Mouse (Mus musculus) heart, postnatal 25 days (tissue): ENCODE measurements at regions not wholly inside any gene's neighbourhood (a gene's known extent, or its start where the extent isn't known, plus 50 kb on each side); places are given as distances from the start of the nearest gene placed in this dataset.

ENCODE experiments used
- DNase-seq: peaks from one replicate; pipeline ENCODE4 v3.0.0; 2022; ENCODE audit warnings: low spot score
- intact Hi-C: fragments of 180-260 bp; cut with DNase I; formaldehyde crosslinking; loops from one replicate; pipeline ENCODE4 v1.15.1; 2025

- intact Hi-C loops = loop anchor here (5.0 to 10.0 kb wide), 4 partner anchors 142 to 708 kb away; no protein-coding TSS in a partner anchor
- DNase-seq = no peak
Observed at GRCm38 (mm10) chr4:56220531-56220930, 519.3 kb upstream of the Gm26657 start.

DNA sequence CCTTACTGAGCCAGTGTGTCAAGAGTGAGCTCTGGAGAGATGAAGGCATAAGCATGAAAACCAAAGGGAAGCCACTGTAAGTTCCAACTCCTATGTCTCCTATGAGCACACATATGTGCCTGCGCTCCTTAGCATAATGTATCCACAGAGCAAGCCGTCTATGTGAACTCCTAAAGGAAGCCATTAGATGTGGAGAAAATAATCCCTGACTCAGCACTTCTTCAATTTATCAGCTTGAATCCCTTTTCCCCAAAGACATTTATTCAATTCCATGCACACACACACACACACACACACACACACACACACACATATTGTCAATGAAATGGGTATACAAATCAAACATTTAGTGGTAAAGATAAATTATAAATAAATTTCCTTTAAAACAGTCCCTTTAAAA is 530.4 kb upstream of the Gm26657 start:
- no peak for DNase-seq
- intact Hi-C loops = no loop called here

GRCm38 (mm10) chr4:56207726-56208125 is 532.1 kb upstream of the Gm26657 start:
- intact Hi-C loops = no loop called here
- DNase-seq = no peak

DNA sequence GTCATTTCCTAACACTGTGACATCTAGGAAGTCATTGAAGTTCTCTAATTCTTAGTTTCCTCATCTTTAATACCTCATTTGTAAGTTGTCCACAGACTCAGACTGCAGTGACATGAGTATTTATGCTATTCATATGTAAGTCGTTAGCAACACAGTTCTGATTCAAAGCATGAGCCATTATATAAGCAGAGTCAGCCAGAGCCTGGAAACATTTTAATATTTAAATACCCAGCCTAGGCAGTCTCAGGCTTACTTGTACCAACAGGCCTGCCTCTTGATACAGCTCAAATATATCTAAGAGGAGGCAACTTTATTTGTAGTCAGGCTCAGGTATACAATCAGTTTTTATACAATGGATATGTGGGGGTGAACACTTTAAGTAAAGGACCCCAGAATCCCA is 534.8 kb upstream of the Gm26657 start:
- no peak for DNase-seq
- intact Hi-C loops = no loop called here

GRCm38 (mm10) chr4:56193365-56193764 is 546.5 kb upstream of the Gm26657 start:
- DNase-seq = no peak
- intact Hi-C loops = no loop called here

- intact Hi-C loops = no loop called here
- DNase-seq = no peak
Observed at GRCm38 (mm10) chr4:56192516-56192915, 547.4 kb upstream of the Gm26657 start.

DNA sequence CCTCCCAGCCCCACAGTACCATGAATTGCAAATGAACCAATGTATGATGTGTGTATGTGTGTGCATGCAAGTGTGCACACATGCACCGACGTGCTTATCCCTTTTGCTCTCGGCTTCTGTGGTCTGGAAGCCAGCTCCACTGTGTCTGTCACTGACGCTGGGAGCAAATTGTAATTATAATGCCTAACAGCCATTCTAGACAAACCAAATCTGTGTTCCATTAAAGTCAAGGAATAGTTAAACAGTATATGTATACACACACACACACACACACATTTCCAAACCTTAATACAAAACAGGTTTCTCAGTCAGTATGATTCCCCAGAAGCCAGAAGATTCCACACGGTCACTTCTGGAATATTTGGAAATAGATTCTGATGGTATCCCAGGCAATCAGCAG is 560.3 kb upstream of the Gm26657 start:
- intact Hi-C loops = no loop called here
- DNase-seq = no peak

DNA sequence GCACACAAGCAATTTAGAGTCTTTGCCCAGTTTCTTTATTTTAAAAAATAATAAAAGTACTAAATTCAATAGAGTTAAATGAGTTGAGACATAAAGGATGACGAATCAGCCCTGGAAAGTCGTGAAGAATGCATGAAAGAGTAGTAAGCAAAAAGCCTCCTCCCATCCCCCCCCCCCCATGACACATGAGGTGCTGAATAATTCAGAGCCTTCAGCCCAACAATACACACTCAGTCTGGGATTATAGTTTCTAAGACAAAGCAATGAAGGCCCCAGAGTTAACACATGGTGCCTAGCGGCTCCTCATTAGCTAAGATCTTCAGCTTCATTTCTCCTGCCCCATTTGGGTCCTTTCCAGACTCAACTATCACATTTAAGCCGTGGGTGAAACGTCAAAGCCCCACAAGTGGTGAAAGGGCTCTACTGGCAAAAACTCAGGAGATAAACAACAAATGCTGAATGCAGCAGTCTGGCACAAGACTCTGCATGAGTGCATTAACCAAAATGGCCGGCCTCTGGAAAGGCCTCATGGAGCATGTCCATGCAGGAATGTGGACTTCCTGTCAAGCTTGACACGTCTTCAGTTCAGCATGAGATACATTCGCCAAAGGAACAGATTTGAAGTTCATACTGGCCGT is 560.9 kb upstream of the Gm26657 start:
- DNase-seq = no peak
- intact Hi-C loops = no loop called here

- DNase-seq = no peak
- intact Hi-C loops = no loop called here
Observed at GRCm38 (mm10) chr4:56161257-56161594, 578.6 kb upstream of the Gm26657 start.

DNA sequence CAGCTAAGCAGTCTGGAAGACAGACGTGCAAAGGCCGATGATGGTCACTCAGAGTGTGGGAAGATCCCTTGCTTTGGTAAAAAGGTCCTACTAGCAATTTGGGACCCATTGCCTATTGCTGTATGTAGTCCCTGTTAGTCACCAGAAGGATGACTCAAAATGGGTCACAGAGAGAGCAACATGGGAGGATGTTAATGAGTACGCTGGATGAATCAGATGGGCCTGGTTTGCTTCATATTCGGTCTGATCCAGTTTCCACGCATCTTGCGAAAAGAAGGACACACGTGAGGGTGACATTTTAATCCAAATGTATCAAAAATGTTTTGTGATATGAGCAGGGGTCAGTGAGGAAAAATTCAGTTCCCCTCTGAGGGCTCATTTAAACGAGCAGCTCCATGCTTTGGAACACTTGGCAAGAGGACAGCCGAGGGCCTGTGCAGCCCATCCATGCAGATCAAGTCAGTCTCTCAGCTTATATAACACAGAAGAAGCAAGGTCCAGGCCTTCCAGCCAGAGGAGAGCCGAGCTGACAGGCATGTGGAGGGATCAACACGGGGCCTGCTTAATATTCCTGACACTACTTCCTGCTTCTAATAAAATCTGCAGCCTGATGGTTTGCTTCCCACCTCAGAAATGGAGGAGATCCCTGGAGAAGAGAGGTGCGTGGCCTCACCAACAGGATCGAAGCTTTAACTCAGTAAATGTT is 579.2 kb upstream of the Gm26657 start:
- intact Hi-C loops = no loop called here
- DNase-seq = no peak

GRCm38 (mm10) chr4:56157521-56158065 is 582.3 kb upstream of the Gm26657 start:
- intact Hi-C loops = no loop called here
- no peak for DNase-seq

DNA sequence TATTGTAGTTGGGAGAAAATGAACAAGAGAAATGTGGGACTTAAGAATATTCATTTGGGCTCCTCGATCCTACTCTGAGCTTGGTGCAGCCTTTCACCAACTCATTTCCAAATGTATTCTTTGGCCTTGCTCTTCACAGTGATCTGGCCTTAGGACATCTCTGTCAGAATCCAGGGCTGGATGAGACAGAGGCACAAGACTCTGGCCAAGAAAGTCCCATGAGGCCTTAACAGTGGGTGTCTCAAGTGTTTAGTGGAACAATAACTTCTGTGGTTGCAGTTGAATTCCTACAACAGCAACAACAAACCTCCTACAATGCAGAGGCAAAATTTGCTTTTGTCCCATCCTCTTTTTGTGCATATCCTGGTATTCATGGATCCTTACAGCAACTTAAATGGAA is 589.2 kb upstream of the Gm26657 start:
- intact Hi-C loops = no loop called here
- DNase-seq = no peak

DNA sequence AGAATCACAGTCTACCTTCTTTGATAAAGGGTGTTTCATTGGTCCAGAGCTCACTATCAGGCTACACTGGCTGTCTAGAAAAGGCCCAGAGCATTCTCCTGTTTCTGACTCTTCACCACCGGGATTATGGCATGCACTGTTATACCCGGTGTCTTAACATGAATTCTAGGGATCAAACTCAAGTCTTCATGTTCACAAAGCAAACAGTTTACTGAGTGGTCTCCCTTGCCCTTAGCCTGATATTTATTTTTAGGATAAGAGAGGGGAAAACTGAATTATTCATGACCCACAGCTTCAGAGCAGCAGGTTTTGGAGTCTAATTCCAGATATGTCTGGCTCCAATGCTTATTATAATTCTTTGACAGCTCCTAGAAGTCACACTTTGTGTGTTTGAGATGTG is 596.0 kb upstream of the Gm26657 start:
- DNase-seq = no peak
- intact Hi-C loops = no loop called here

- DNase-seq = no peak
- intact Hi-C loops = no loop called here
Observed at GRCm38 (mm10) chr4:56136837-56137236, 603.0 kb upstream of the Gm26657 start.

GRCm38 (mm10) chr4:56134350-56134749 is 602.1 kb upstream of the Klf4 start:
- intact Hi-C loops = no loop called here
- no peak for DNase-seq

- intact Hi-C loops = no loop called here
- DNase-seq = no peak
Observed at GRCm38 (mm10) chr4:56127730-56128482, 595.6 kb upstream of the Klf4 start.

DNA sequence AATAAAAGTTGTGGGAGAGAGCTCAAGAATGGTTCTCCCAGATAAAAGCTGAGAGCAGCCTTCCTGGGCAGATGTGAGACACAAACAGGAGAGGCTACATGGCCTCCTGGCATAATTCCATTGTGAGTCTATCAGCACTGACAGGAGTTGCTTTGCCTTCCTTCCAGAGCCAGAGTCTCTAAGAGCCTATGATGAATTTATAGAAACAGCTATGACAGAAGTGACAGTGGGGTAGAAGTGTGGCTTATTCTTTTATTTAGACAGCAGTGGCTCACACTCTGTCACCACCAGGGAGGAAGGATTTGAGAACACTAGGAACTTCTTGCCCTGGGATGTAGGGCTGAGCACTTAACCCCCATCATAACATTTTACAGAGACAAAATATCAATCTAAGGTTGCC is 592.2 kb upstream of the Klf4 start:
- DNase-seq = no peak
- intact Hi-C loops = no loop called here

DNA sequence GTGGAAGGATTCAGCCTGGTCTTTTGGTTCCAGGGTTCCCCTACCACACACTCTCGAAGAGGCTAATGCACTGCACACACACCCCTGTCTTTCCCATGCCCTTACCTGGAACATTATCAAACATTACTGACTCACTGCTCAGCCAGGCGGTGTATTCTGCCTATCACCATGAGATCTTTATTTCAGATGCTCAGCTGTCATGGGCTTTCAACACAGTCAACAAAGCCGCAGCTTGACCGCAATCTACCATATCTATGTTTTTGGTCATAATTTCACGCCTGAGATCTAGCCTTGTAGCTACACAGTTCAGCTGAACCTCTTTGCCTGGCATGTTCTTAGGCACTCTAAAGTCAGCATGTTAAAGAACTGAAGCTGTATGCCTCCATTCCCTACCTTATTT is 589.9 kb upstream of the Klf4 start:
- intact Hi-C loops = no loop called here
- DNase-seq = no peak

DNA sequence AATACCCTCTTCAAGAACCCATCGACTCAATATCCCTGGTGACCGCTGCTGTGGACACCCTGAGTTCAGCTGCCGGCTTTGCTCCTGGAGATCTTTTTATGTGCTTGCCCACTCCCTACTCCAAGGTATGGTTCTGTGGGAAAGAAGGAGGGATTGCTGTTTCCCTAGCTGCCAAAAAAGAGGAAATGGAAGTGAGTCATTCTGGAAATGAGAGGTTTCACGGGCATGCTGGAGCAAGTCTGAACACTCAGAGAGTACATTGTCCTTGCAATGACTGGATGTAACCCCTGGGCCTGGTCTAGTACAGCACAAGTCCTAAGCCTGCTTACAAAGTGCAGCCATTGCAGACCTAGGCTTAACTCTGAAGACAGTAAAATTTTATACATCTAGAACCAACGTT is 589.4 kb upstream of the Klf4 start:
- intact Hi-C loops = no loop called here
- DNase-seq = no peak

DNA sequence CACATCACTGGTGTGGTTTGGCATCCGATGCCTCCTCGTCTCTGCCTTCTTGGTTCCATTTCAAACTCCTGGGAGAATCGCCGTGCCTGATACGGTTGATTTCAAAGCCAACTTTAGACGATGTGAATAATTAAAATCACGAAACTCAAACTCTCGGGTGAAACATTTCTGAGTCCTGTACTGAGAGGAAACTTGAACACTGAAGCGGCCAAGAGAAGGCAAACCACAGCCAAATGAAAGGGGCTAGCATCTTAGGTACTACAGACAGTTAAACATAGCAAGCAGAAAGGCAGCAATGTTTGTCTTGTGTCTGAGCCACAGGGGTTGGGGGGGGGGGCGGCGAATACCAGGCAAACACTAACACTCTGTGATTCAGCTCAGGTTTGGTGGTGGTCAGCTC is 588.1 kb upstream of the Klf4 start:
- intact Hi-C loops = no loop called here
- DNase-seq = no peak

DNA sequence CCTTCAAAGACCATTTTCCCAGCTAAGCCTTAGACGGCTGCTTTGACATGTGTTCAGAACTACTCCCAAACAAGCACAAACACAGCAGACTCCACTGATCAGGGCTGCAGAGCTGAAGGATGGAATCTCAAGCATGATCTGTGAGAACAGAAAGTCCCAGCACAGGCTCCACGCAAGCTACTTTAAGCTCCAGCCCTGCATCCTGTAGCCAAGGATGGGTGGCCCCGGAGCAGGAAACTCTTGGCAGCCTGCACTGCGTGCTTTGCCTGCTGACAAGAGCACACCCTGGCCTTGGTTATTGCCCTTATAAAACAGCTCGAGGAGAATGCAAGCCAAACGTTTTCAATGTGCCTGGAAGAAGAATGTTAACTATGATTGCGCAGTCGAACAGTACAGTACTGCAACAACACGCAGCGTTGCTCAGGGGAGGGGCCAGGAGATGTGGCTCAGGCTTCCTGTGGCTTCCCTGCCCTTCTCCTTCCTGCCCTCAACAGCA is 581.5 kb upstream of the Klf4 start:
- intact Hi-C loops = loop anchor here (5.0 kb wide), 3 partner anchors 461 to 596 kb away; partner anchors contain the start of gene Klf4
- DNase-seq = peak; percentile 93
